In genomic region chr4:105509091-105509490, GRCm38 (mm10) we compare ENCODE assay signal across 31 mouse cellular contexts.
"Had no signal": no experiment of that assay in that cellular context is flagged by ENCODE, and none has a peak within 500 bp of the region (broad histone marks: within the 10 kb centered on the region; RNA-seq: fewer than 3 reads in every experiment).

No protein-coding gene starts in this region.

- H3K4me2 ChIP-seq: limb, embryonic 12.5 days; limb, embryonic 13.5 days; limb, embryonic 15.5 days; liver, embryonic 11.5 days; liver, embryonic 13.5 days; liver, embryonic 15.5 days; lung, embryonic 14.5 days; lung, embryonic 15.5 days; midbrain, embryonic 11.5 days; midbrain, embryonic 12.5 days; midbrain, embryonic 15.5 days; neural tube, embryonic 12.5 days had no signal

- DNase-seq: left cerebral cortex, postnatal 4 days; liver; liver, embryonic 13.5 days; liver, postnatal 0 days; lung, adult 18-20 months; lung, adult 2 months; lung, embryonic 14.5 days; lung, postnatal 10 days; lung, postnatal 14 days; lung, postnatal 36 days; lung, postnatal 4 days; midbrain, embryonic 14.5 days had no signal

- H3K4me1 ChIP-seq: limb, embryonic 15.5 days; liver, embryonic 13.5 days; liver, embryonic 15.5 days; lung, embryonic 15.5 days; megakaryocyte, embryonic 14.5 days; midbrain, embryonic 10.5 days; midbrain, embryonic 12.5 days; midbrain, embryonic 15.5 days; neural tube, embryonic 12.5 days had no signal

- H3K4me3 ChIP-seq: left cerebral cortex, adult 2 months; limb, embryonic 10.5 days; limb, embryonic 12.5 days; limb, embryonic 13.5 days; limb, embryonic 15.5 days; liver, embryonic 13.5 days; liver, embryonic 15.5 days; lung, embryonic 15.5 days; megakaryocyte, embryonic 14.5 days; midbrain, embryonic 10.5 days; midbrain, embryonic 12.5 days; midbrain, embryonic 15.5 days; myocyte; neural tube, embryonic 12.5 days had no signal

- H3K36me3 ChIP-seq: limb, embryonic 10.5 days; limb, embryonic 12.5 days; limb, embryonic 13.5 days; limb, embryonic 15.5 days; liver, embryonic 13.5 days; liver, embryonic 15.5 days; lung, embryonic 15.5 days; midbrain, embryonic 10.5 days; midbrain, embryonic 12.5 days; midbrain, embryonic 15.5 days; neural tube, embryonic 12.5 days had no signal

- H3K9ac ChIP-seq: limb, embryonic 12.5 days; limb, embryonic 13.5 days; limb, embryonic 15.5 days; liver, embryonic 13.5 days; liver, embryonic 14.5 days; liver, embryonic 15.5 days; liver, postnatal 0 days; lung, embryonic 14.5 days; lung, embryonic 15.5 days; midbrain, embryonic 12.5 days; midbrain, embryonic 15.5 days; neural tube, embryonic 12.5 days had no signal

- H3K27me3 ChIP-seq: limb, embryonic 12.5 days; limb, embryonic 13.5 days; limb, embryonic 15.5 days; liver, embryonic 13.5 days; liver, embryonic 15.5 days; lung, embryonic 15.5 days; midbrain, embryonic 12.5 days; midbrain, embryonic 15.5 days; neural tube, embryonic 12.5 days had no signal

- H3K27ac ChIP-seq: left cerebral cortex, adult 2 months; limb, embryonic 10.5 days; limb, embryonic 12.5 days; limb, embryonic 13.5 days; limb, embryonic 15.5 days; liver, embryonic 13.5 days; liver, embryonic 14.5 days; liver, embryonic 15.5 days; lung, embryonic 15.5 days; macrophage; midbrain, embryonic 10.5 days; midbrain, embryonic 12.5 days; midbrain, embryonic 15.5 days; neural tube, embryonic 12.5 days had no signal

- ATAC-seq: liver, postnatal 0 days; lung, postnatal 0 days; midbrain, embryonic 15.5 days; midbrain, embryonic 16.5 days had no signal

- H3K9me3 ChIP-seq: limb, embryonic 10.5 days; limb, embryonic 13.5 days; limb, embryonic 15.5 days; liver, embryonic 13.5 days; liver, embryonic 15.5 days; lung, embryonic 15.5 days; midbrain, embryonic 10.5 days; midbrain, embryonic 12.5 days; midbrain, embryonic 15.5 days; neural tube, embryonic 12.5 days had no signal
